Mouse (Mus musculus): ENCODE measurements around the gene Fam196a.

- TF ChIP-seq CTCF (IDR thresholded peaks at IDR 0.05; ENCODE audit: low read depth, low read length) (no peak), POLR2A (IDR thresholded peaks at IDR 0.05; ENCODE audit: insufficient read depth, low read length) (no peak), EP300 (IDR thresholded peaks at IDR 0.05; ENCODE audit: insufficient read depth, low read depth, low read length) (no peak)
Measured at GRCm38 (mm10) chr7:134872511-134872910, 65.7 kb downstream of the Fam196a start.
